In genomic region chr15:78895741-78896140, GRCm38 (mm10) we compare ENCODE assay signal across 11 mouse cellular contexts. TPM values are rescaled to one million over a fixed set of nuclear protein-coding genes. Genes with fewer than 3 reads are reported as not detected.
DNase-seq lines count a peak whose midpoint lies in the region; ATAC-seq and TF ChIP-seq lines count a peak whose summit lies in the region.
"Had no signal": no experiment of that assay in that cellular context is flagged by ENCODE, and none has a peak within 500 bp of the region (broad histone marks: within the 10 kb centered on the region; RNA-seq: fewer than 3 reads in every experiment).

No protein-coding gene starts in this region.

- no peak overlapping the region for H3K4me2 ChIP-seq in heart, embryonic 11.5 days
- H3K4me2 ChIP-seq in liver, embryonic 13.5 days = peak overlapping the region; percentile 97
- H3K4me2 ChIP-seq in stomach, postnatal 0 days (replicated peaks; ENCODE audit: low read depth) = no peak overlapping the region

- intact Hi-C loops in heart, postnatal 25 days (cut with DNase I) = no loop called here
- intact Hi-C loops in left cerebral cortex, postnatal 36 days (cut with DNase I) = no loop called here

- 0 out of 2 replicates have a peak overlapping the region, but pooled peaks have one; percentile 58 for H3K9ac ChIP-seq in heart, embryonic 11.5 days (ENCODE audit: low read depth, low read length)
- H3K9ac ChIP-seq in liver, embryonic 13.5 days = peak overlapping the region; percentile 85
- H3K9ac ChIP-seq in stomach, postnatal 0 days (ENCODE audit: low read length) = peak overlapping the region; percentile 1; the same call in 1 of the 2 replicates

- ATAC-seq in heart, embryonic 11.5 days (replicated peaks; ENCODE audit: insufficient number of reproducible peaks, low FRiP score, low TSS enrichment) = no peak
- no peak for ATAC-seq in liver, embryonic 13.5 days (ENCODE audit: low read depth)
- no peak for ATAC-seq in stomach, postnatal 0 days (ENCODE audit: low FRiP score, low TSS enrichment)

- no peaks in the 10 kb centered on the region for H3K9me3 ChIP-seq in heart, embryonic 11.5 days (replicated peaks; ENCODE audit: control insufficient read depth, low read length)
- no peaks in the 10 kb centered on the region for H3K9me3 ChIP-seq in liver, embryonic 13.5 days (replicated peaks)
- no peaks in the 10 kb centered on the region for H3K9me3 ChIP-seq in stomach, postnatal 0 days (ENCODE audit: control insufficient read depth, low read length)

- no peaks in the 10 kb centered on the region for H3K27me3 ChIP-seq in heart, embryonic 11.5 days (ENCODE audit: control insufficient read depth, insufficient read depth, low read length)
- no peaks in the 10 kb centered on the region for H3K27me3 ChIP-seq in thymus, adult 2 months (ENCODE audit: control insufficient read depth, insufficient read depth, low read length)
- no peaks in the 10 kb centered on the region for H3K27me3 ChIP-seq in liver, embryonic 13.5 days
- no peaks in the 10 kb centered on the region for H3K27me3 ChIP-seq in stomach, postnatal 0 days (ENCODE audit: control insufficient read depth, insufficient read depth, low read length)

- no peak for DNase-seq in heart, postnatal 25 days (ENCODE audit: low spot score)
- DNase-seq in thymus, adult 2 months = no peak
- no peak for DNase-seq in thymus, postnatal 0 days (ENCODE audit: low spot score)
- no peak for DNase-seq in liver, embryonic 13.5 days
- no peak for DNase-seq in stomach, postnatal 0 days (ENCODE audit: low spot score)
- DNase-seq in left cerebral cortex, postnatal 36 days (ENCODE audit: low spot score in 2 of 2) = no peak
- DNase-seq in ovary, postnatal 36 days (ENCODE audit: low spot score) = no peak
- DNase-seq: heart, postnatal 36 days; kidney, postnatal 36 days; left cerebral cortex, postnatal 4 days had no signal

- no peak for TF ChIP-seq POLR2A in thymus, adult 2 months (IDR thresholded peaks at IDR 0.05; ENCODE audit: control insufficient read depth, extremely low read depth, insufficient read depth, low read length, poor library complexity)

- no peak overlapping the region for H3K4me3 ChIP-seq in heart, embryonic 11.5 days (ENCODE audit: low read depth, low read length)
- no peak overlapping the region for H3K4me3 ChIP-seq in thymus, adult 2 months (ENCODE audit: control insufficient read depth, insufficient read depth, low read length)
- no peak overlapping the region; the same call in 1 of the 2 replicates for H3K4me3 ChIP-seq in liver, embryonic 13.5 days (replicated peaks)
- no peak overlapping the region for H3K4me3 ChIP-seq in stomach, postnatal 0 days (ENCODE audit: low read depth, low read length)

- no peak for TF ChIP-seq EP300 in stomach, postnatal 0 days (optimal IDR thresholded peaks at IDR 0.05)

- no peak for TF ChIP-seq CTCF in thymus, adult 2 months (IDR thresholded peaks at IDR 0.05; ENCODE audit: borderline replicate concordance, control insufficient read depth, extremely low read depth, insufficient read depth, low read length, poor library complexity)
- no peak for TF ChIP-seq CTCF in stomach, postnatal 0 days (IDR thresholded peaks at IDR 0.05; ENCODE audit: low read depth)

- 0 out of 2 replicates have a peak overlapping the region, but pooled peaks have one; percentile 35 for H3K27ac ChIP-seq in heart, embryonic 11.5 days (ENCODE audit: low read depth, low read length)
- H3K27ac ChIP-seq in thymus, adult 2 months (ENCODE audit: control insufficient read depth, insufficient read depth, low read length) = peak overlapping the region; percentile 62; the same call in 1 of the 2 replicates
- H3K27ac ChIP-seq in liver, embryonic 13.5 days = peak overlapping the region; percentile 89
- H3K27ac ChIP-seq in stomach, postnatal 0 days (replicated peaks) = peak overlapping the region; percentile 71

- H3K4me1 ChIP-seq in heart, embryonic 11.5 days (ENCODE audit: control insufficient read depth, insufficient read depth, low read length) = peaks cover 78% of the 10 kb centered on the region
- H3K4me1 ChIP-seq in thymus, adult 2 months (replicated peaks; ENCODE audit: control insufficient read depth, insufficient read depth, low read length) = peaks cover 63% of the 10 kb centered on the region
- peaks cover 98% of the 10 kb centered on the region for H3K4me1 ChIP-seq in liver, embryonic 13.5 days (replicated peaks)
- peaks cover 5% of the 10 kb centered on the region for H3K4me1 ChIP-seq in stomach, postnatal 0 days (replicated peaks; ENCODE audit: control insufficient read depth, insufficient read depth)

- peaks cover 13% of the 10 kb centered on the region for H3K36me3 ChIP-seq in heart, embryonic 11.5 days (ENCODE audit: control insufficient read depth, insufficient read depth, low read length)
- H3K36me3 ChIP-seq in thymus, adult 2 months (ENCODE audit: control insufficient read depth, insufficient read depth, low read length) = peaks cover 16% of the 10 kb centered on the region; the same call in 1 of the 2 replicates
- H3K36me3 ChIP-seq in liver, embryonic 13.5 days = peaks cover 33% of the 10 kb centered on the region
- H3K36me3 ChIP-seq in stomach, postnatal 0 days (ENCODE audit: control insufficient read depth, insufficient read depth, low read length) = peaks cover 26% of the 10 kb centered on the region

- 94% methylated on average over 2 of the region's 2 CpGs for WGBS in heart, embryonic 11.5 days (ENCODE audit: insufficient replicate concordance)
- 20% methylated on average over 2 of the region's 2 CpGs for WGBS in thymus, adult 2 months
- 31% methylated on average over 2 of the region's 2 CpGs for WGBS in liver, embryonic 13.5 days (ENCODE audit: insufficient replicate concordance)
- WGBS in stomach, postnatal 0 days = 71% methylated on average over 2 of the region's 2 CpGs

RNA-seq across cellular contexts. Expression of gene Gm49510, which starts 3.7 kb away (rescaled TPM):
- 0.23 and 0.47 TPM in 2 replicates for polyA plus RNA-seq in heart, embryonic 11.5 days (2014; fragmentation: Nextera tagmentation; extraction: Ambion mirVana)
- under 1 TPM in 1 of 2 experiments, not detected in 1; 0.18 TPM for total RNA-seq in heart, postnatal 25 days (2021)
- 0.08 and 0.14 TPM in 2 replicates for polyA plus RNA-seq in thymus, adult 2 months (2012; rRNA removed)
- 0.10 and 0.32 TPM in 2 replicates for polyA plus RNA-seq in thymus, postnatal 0 days (2015; fragmentation: Nextera tagmentation; extraction: Ambion mirVana)
- 0.15 and 0.16 TPM in 2 replicates for polyA plus RNA-seq in liver, embryonic 13.5 days (2015; fragmentation: Nextera tagmentation; extraction: Ambion mirVana)
- 0.27 and 0.28 TPM in 2 replicates for polyA plus RNA-seq in stomach, postnatal 0 days (2015; fragmentation: Nextera tagmentation; extraction: Ambion mirVana)
- under 1 TPM in 1 of 2 experiments, not detected in 1; 0.97 TPM for total RNA-seq in left cerebral cortex, postnatal 36 days (2021)
- total RNA-seq: heart, postnatal 36 days; left cerebral cortex, postnatal 4 days had no signal

RNA-seq across cellular contexts. Expression of gene Sh3bp1, which starts 3.8 kb away (rescaled TPM):
- polyA plus RNA-seq in heart, embryonic 11.5 days (2014; fragmentation: Nextera tagmentation; extraction: Ambion mirVana) = 25.0 and 29.3 TPM in 2 replicates
- total RNA-seq in heart, postnatal 25 days (2021) = 1 to 10 TPM; 4.1 to 4.8 TPM
- 371 and 412 TPM in 2 replicates for polyA plus RNA-seq in thymus, adult 2 months (2012; rRNA removed)
- polyA plus RNA-seq in thymus, postnatal 0 days (2015; fragmentation: Nextera tagmentation; extraction: Ambion mirVana) = 27.7 and 39.1 TPM in 2 replicates
- 17.7 and 22.2 TPM in 2 replicates for polyA plus RNA-seq in liver, embryonic 13.5 days (2015; fragmentation: Nextera tagmentation; extraction: Ambion mirVana)
- polyA plus RNA-seq in stomach, postnatal 0 days (2015; fragmentation: Nextera tagmentation; extraction: Ambion mirVana) = 22.7 and 27.4 TPM in 2 replicates
- 10 to 100 TPM; 23.7 to 31.5 TPM for total RNA-seq in left cerebral cortex, postnatal 36 days (2021)

RNA-seq across cellular contexts. Expression of gene Pdxp, which starts 18.0 kb away (rescaled TPM):
- polyA plus RNA-seq in heart, embryonic 11.5 days (2014; fragmentation: Nextera tagmentation; extraction: Ambion mirVana) = 24.3 and 25.7 TPM in 2 replicates
- total RNA-seq in heart, postnatal 25 days (2021) = 1 to 10 TPM in 1 of 2 experiments, under 1 TPM in 1; 0.75 to 1.4 TPM
- polyA plus RNA-seq in thymus, adult 2 months (2012; rRNA removed) = 72.0 and 94.8 TPM in 2 replicates
- 16.3 and 16.5 TPM in 2 replicates for polyA plus RNA-seq in thymus, postnatal 0 days (2015; fragmentation: Nextera tagmentation; extraction: Ambion mirVana)
- 6.9 and 7.4 TPM in 2 replicates for polyA plus RNA-seq in liver, embryonic 13.5 days (2015; fragmentation: Nextera tagmentation; extraction: Ambion mirVana)
- polyA plus RNA-seq in stomach, postnatal 0 days (2015; fragmentation: Nextera tagmentation; extraction: Ambion mirVana) = 4.1 and 4.3 TPM in 2 replicates
- 100 to 1,000 TPM; 159 to 192 TPM for total RNA-seq in left cerebral cortex, postnatal 36 days (2021)

RNA-seq across cellular contexts. Expression of gene Gga1, which starts 18.8 kb away (rescaled TPM):
- 29.3 and 31.7 TPM in 2 replicates for polyA plus RNA-seq in heart, embryonic 11.5 days (2014; fragmentation: Nextera tagmentation; extraction: Ambion mirVana)
- 10 to 100 TPM; 41.6 to 43.8 TPM for total RNA-seq in heart, postnatal 25 days (2021)
- 137 and 155 TPM in 2 replicates for polyA plus RNA-seq in thymus, adult 2 months (2012; rRNA removed)
- polyA plus RNA-seq in thymus, postnatal 0 days (2015; fragmentation: Nextera tagmentation; extraction: Ambion mirVana) = 42.4 and 42.5 TPM in 2 replicates
- polyA plus RNA-seq in liver, embryonic 13.5 days (2015; fragmentation: Nextera tagmentation; extraction: Ambion mirVana) = 20.7 and 23.7 TPM in 2 replicates
- polyA plus RNA-seq in stomach, postnatal 0 days (2015; fragmentation: Nextera tagmentation; extraction: Ambion mirVana) = 35.6 and 39.3 TPM in 2 replicates
- total RNA-seq in left cerebral cortex, postnatal 36 days (2021) = 10 to 100 TPM; 57.6 to 65.0 TPM

RNA-seq across cellular contexts. Expression of gene Lgals1, which starts 30.8 kb away (rescaled TPM):
- polyA plus RNA-seq in heart, embryonic 11.5 days (2014; fragmentation: Nextera tagmentation; extraction: Ambion mirVana) = 541 and 566 TPM in 2 replicates
- total RNA-seq in heart, postnatal 25 days (2021) = 100 to 1,000 TPM; 188 to 192 TPM
- polyA plus RNA-seq in thymus, adult 2 months (2012; rRNA removed) = 359 and 428 TPM in 2 replicates
- 598 and 732 TPM in 2 replicates for polyA plus RNA-seq in thymus, postnatal 0 days (2015; fragmentation: Nextera tagmentation; extraction: Ambion mirVana)
- polyA plus RNA-seq in liver, embryonic 13.5 days (2015; fragmentation: Nextera tagmentation; extraction: Ambion mirVana) = 683 and 710 TPM in 2 replicates
- polyA plus RNA-seq in stomach, postnatal 0 days (2015; fragmentation: Nextera tagmentation; extraction: Ambion mirVana) = 1,326 and 1,632 TPM in 2 replicates
- total RNA-seq in left cerebral cortex, postnatal 36 days (2021) = 10 to 100 TPM; 19.3 to 25.0 TPM

Comparison
In these comparisons a context has a peak if more than half of its experiments do, and no peak if none do; other contexts are left out.
1. H3K27ac ChIP-seq: peak in every context shown above with its lines; median percentile 89 in liver, embryonic 13.5 days; 71 in stomach, postnatal 0 days; 62 in thymus, adult 2 months; 35 in heart, embryonic 11.5 days.
2. H3K9ac ChIP-seq: peak in every context shown above with its lines; median percentile 85 in liver, embryonic 13.5 days; 58 in heart, embryonic 11.5 days; 1 in stomach, postnatal 0 days.